Mouse (Mus musculus) liver, embryonic 15.5 days (tissue): ENCODE results near the gene Banf2. TPM values are rescaled to one million over a fixed set of nuclear protein-coding genes. Genes with fewer than 3 reads are reported as not detected.
A peak's percentile ranks its signal among the peaks of the same experiment; 100 is the strongest.

ENCODE experiments used
- ATAC-seq: fragments of 200-750 bp; cut with Nextera tagmentation; 2 replicates; pipeline ENCODE4 v1.8.0; 2017; ENCODE audit warnings: moderate number of reproducible peaks, mild to moderate bottlenecking, moderate library complexity; ENCODE audit not compliant: insufficient read depth
- H3K27ac ChIP-seq: fragments of 300-500 bp; sonication (generic); replicated peaks from 2 replicates; pipeline ENCODE4 v1.5.1; 2015; ENCODE audit warnings: mild to moderate bottlenecking, inconsistent platforms
- H3K27me3 ChIP-seq: fragments of 300-500 bp; sonication (generic); 2 replicates; pipeline ENCODE4 v1.6.1; 2015; ENCODE audit warnings: mild to moderate bottlenecking, inconsistent platforms
- H3K36me3 ChIP-seq: fragments of 300-500 bp; sonication (generic); replicated peaks from 2 replicates; pipeline ENCODE4 v1.6.1; 2015; ENCODE audit warnings: moderate library complexity, mild to moderate bottlenecking, inconsistent platforms
- H3K4me1 ChIP-seq: fragments of 300-500 bp; sonication (generic); replicated peaks from 2 replicates; pipeline ENCODE4 v1.6.1; 2015; ENCODE audit warnings: inconsistent platforms
- H3K4me2 ChIP-seq: fragments of 300-500 bp; sonication (generic); 2 replicates; pipeline ENCODE4 v1.6.1; 2015; ENCODE audit warnings: moderate library complexity, mild to moderate bottlenecking, inconsistent platforms
- H3K4me3 ChIP-seq: fragments of 300-500 bp; sonication (generic); replicated peaks from 2 replicates; pipeline ENCODE4 v1.5.1; 2015; ENCODE audit warnings: mild to moderate bottlenecking, inconsistent platforms
- H3K9ac ChIP-seq: fragments of 300-500 bp; sonication (generic); 2 replicates; pipeline ENCODE4 v1.6.1; 2015; ENCODE audit warnings: moderate library complexity, mild to moderate bottlenecking, inconsistent platforms
- H3K9me3 ChIP-seq: fragments of 300-500 bp; sonication (generic); replicated peaks from 2 replicates; pipeline ENCODE4 v1.6.1; 2016; ENCODE audit warnings: inconsistent platforms
- WGBS: fragments of 180-500 bp; shearing (Covaris S2); methylation state at CpG from one replicate; pipeline ENCODE4 v1.1.7; 2015; ENCODE audit warnings: mixed read lengths; ENCODE audit not compliant: insufficient replicate concordance; 5-methylcytosine and 5-hydroxymethylcytosine counted together
- polyA plus RNA-seq: library from polyadenylated mRNA; unstranded; fragments of >200 nt; fragmentation: Nextera tagmentation; extraction: Ambion mirVana; gene quantifications from 2 replicates; pipeline ENCODE4 v1.2.1, GENCODE M21; 2015

Banf2 gene
- polyA plus RNA-seq: not detected in 2 replicates

- Histone ChIP-seq H3K27me3 (no peaks in the 10 kb centered on the region), H3K4me3 (no peak within 1 kb of the TSS), H3K9me3 (no peaks in the 10 kb centered on the region), H3K4me1 (no peaks in the 10 kb centered on the region), H3K36me3 (no peaks in the 10 kb centered on the region), H3K4me2 (no peak within 1 kb of the TSS), H3K9ac (no peak within 1 kb of the TSS), H3K27ac (no peak within 1 kb of the TSS)
- ATAC-seq: no peak
- WGBS: 77% methylated on average over 2 of the region's 2 CpGs
Observed at GRCm38 (mm10) chr2:144032664-144033063, at the start of gene Banf2. Gene Banf2, plus strand, starts transcription at chr2:144033059.

DNA sequence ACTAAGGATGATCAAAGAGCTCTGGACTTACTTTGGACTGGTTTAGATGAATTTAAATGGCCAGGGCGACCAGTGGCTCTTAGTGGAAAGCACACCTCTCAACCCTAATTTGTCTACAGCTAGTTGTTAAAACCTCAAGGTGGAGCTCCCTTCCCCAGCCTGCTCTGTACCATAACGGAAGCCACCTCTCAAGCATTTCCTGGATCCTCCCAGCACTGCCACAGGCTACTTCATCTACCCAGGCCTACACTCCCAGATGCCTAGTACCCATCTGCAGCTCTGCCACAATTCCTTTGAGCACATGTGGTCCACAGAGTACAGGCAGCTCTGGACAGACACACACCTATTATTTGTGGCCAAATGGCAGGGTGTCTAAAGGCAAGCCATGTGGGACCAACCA is 49.4 kb upstream of the Banf2 start:
- Histone ChIP-seq H3K27ac (no peak overlapping the region), H3K9ac (no peak overlapping the region), H3K9me3 (no peaks in the 10 kb centered on the region), H3K36me3 (peaks cover 38% of the 10 kb centered on the region), H3K4me1 (peaks cover 30% of the 10 kb centered on the region), H3K4me2 (no peak overlapping the region), H3K4me3 (no peak overlapping the region), H3K27me3 (no peaks in the 10 kb centered on the region)
- no peak for ATAC-seq
- WGBS: 49% methylated on average over 2 of the region's 2 CpGs

- peaks cover 38% of the 10 kb centered on the region for H3K36me3 ChIP-seq
- H3K9ac ChIP-seq: no peak overlapping the region
- peaks cover 17% of the 10 kb centered on the region for H3K4me1 ChIP-seq
- no peak overlapping the region for H3K4me2 ChIP-seq
- no peaks in the 10 kb centered on the region for H3K27me3 ChIP-seq
- H3K4me3 ChIP-seq: no peak overlapping the region
- no peak for ATAC-seq
- H3K9me3 ChIP-seq: no peaks in the 10 kb centered on the region
- H3K27ac ChIP-seq: no peak overlapping the region
- WGBS: 42% methylated on average over 2 of the region's 2 CpGs
Observed at GRCm38 (mm10) chr2:143987485-143987884, 45.4 kb upstream of the Banf2 start.

GRCm38 (mm10) chr2:143988016-143988415 is 44.8 kb upstream of the Banf2 start:
- peaks cover 38% of the 10 kb centered on the region for H3K36me3 ChIP-seq
- 76% methylated on average over 3 of the region's 3 CpGs for WGBS
- H3K9me3 ChIP-seq: no peaks in the 10 kb centered on the region

DNA sequence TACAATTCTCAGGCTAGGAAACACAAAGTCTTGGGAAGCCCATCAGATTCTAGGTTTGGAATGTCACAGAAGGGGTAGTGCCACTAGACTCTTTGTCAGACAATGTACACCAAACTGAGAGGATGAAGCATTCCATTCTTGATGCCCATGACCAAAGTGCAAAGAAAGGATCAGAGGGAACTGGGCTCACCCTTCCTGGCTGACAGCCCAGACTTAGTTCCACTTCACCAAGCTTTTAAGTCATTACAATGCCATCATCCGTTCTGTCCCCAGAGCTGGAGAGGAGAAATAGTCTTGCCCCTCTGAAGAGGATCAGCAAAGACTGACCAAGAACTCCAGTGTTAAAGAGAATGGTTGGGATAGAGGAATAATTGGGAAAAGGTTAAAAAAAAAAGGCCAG is 41.9 kb upstream of the Banf2 start:
- Histone ChIP-seq H3K27ac (no peak overlapping the region), H3K4me2 (no peak overlapping the region), H3K36me3 (peaks cover 12% of the 10 kb centered on the region), H3K4me3 (no peak overlapping the region), H3K9me3 (no peaks in the 10 kb centered on the region), H3K4me1 (peaks cover 25% of the 10 kb centered on the region), H3K27me3 (no peaks in the 10 kb centered on the region), H3K9ac (no peak overlapping the region)
- ATAC-seq: no peak
- WGBS: 57% methylated on average over 1 of the region's 1 CpGs

More at GRCm38 (mm10) chr2:143988016-143988415, 44.8 kb upstream of the Banf2 start:
- Histone ChIP-seq H3K27me3 (no peaks in the 10 kb centered on the region), H3K4me3 (no peak overlapping the region), H3K27ac (no peak overlapping the region), H3K4me2 (no peak overlapping the region), H3K9ac (no peak overlapping the region), H3K4me1 (peaks cover 21% of the 10 kb centered on the region)
- ATAC-seq: no peak

GRCm38 (mm10) chr2:143991964-143992672 is 40.7 kb upstream of the Banf2 start:
- Histone ChIP-seq H3K9ac (no peak overlapping the region), H3K4me1 (peaks cover 28% of the 10 kb centered on the region), H3K4me2 (no peak overlapping the region), H3K9me3 (no peaks in the 10 kb centered on the region), H3K36me3 (peaks cover 11% of the 10 kb centered on the region; the same call in 1 of the 2 replicates), H3K4me3 (no peak overlapping the region), H3K27me3 (no peaks in the 10 kb centered on the region), H3K27ac (no peak overlapping the region)
- ATAC-seq: no peak
- WGBS: 75% methylated on average over 7 of the region's 7 CpGs

DNA sequence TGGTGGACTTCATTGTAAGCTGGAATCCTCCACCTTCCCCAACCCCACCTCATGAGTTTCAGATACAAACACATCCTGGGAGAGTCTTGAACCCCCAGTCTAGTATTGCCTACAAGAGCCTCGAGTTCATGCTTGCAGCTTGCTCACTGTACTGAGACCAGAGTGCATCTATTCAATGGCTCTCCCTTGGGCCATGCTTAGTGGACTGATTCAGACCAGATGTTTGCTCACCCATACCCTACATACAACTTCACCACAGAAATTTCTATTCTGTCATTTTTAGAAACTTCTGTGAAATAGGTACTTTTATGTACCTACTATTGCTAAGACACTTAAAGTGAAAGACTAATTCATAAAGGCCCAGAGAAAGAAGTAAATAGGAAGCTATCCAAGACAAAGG is 39.9 kb upstream of the Banf2 start:
- WGBS: 53% methylated on average over 1 of the region's 1 CpGs
- H3K4me2 ChIP-seq: no peak overlapping the region

DNA sequence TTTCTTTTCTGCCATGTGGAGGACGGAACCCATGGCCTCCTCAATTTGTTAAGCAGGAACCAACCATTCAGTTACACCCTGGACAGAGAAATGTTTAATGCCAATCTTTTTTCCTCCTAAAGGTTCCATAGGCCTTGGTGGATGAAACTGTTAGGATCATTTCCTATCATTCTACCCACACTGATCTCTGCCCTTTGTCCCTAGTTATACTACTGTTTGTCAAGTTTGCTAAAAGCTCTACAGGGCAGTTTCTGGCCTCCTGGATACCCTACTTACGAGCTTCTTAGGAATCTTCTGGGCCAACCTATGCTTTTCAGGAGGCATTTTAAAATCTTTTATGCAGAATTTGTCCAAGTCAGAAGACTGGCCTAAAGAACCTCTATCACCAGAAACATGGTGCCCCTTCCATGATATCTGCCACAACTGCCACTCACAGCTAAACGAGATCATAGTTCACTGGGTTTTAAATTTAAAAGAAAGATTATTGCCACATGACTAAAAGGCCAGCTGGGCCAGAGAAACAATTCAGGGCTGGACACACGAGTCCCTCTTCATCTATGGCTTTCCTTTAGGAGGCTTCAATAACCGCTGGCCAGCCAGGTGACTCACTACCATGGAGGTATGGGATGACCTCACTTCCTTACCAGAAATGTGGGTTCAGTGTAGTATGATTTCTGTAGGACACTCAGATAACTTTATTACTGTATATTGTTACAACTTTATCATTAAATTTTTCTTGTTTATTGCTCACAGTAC is 30.5 kb upstream of the Banf2 start:
- Histone ChIP-seq H3K27ac (no peak overlapping the region), H3K4me2 (no peak overlapping the region)

More for the DNA sequence above, 39.9 kb upstream of the Banf2 start:
- H3K9me3 ChIP-seq: no peaks in the 10 kb centered on the region
- no peak for ATAC-seq
- no peak overlapping the region for H3K4me3 ChIP-seq
- H3K4me1 ChIP-seq: peaks cover 28% of the 10 kb centered on the region
- peaks cover 9% of the 10 kb centered on the region; the same call in 1 of the 2 replicates for H3K36me3 ChIP-seq
- H3K9ac ChIP-seq: no peak overlapping the region
- H3K27me3 ChIP-seq: no peaks in the 10 kb centered on the region
- H3K27ac ChIP-seq: no peak overlapping the region

DNA sequence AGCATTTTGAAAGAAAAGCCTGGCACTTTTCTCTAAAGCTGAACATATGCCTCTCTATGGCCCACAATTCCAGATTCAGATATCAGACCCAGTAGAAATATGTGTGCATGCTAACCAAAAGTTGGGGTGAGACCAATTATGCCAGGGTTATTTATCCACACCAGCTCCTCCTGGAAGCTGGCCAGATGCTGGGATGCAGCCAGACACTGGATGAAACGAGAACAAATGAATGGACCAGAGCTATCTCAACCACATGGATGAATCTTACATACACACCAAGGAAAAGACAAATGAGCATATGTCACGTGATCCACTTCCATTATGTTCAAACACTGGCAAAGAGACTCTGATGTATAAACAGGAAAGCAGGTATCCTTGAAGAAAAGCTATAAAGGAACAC is 29.3 kb upstream of the Banf2 start:
- H3K27ac ChIP-seq: no peak overlapping the region
- no peak overlapping the region for H3K4me2 ChIP-seq
- ATAC-seq: no peak
- H3K36me3 ChIP-seq: no peaks in the 10 kb centered on the region; the same call in none of the 2 replicates
- H3K9ac ChIP-seq: no peak overlapping the region
- H3K27me3 ChIP-seq: no peaks in the 10 kb centered on the region
- 63% methylated on average over 2 of the region's 2 CpGs for WGBS
- no peaks in the 10 kb centered on the region for H3K9me3 ChIP-seq
- no peak overlapping the region for H3K4me3 ChIP-seq
- peaks cover 58% of the 10 kb centered on the region for H3K4me1 ChIP-seq

More for the DNA sequence above, 30.5 kb upstream of the Banf2 start:
- Histone ChIP-seq H3K36me3 (no peaks in the 10 kb centered on the region; the same call in 1 of the 2 replicates), H3K27me3 (no peaks in the 10 kb centered on the region), H3K4me3 (no peak overlapping the region), H3K9me3 (no peaks in the 10 kb centered on the region), H3K4me1 (peaks cover 52% of the 10 kb centered on the region), H3K9ac (no peak overlapping the region)
- WGBS: 61% methylated on average over 5 of the region's 5 CpGs
- no peak for ATAC-seq

GRCm38 (mm10) chr2:144005166-144005955 is 27.5 kb upstream of the Banf2 start:
- H3K27me3 ChIP-seq: no peaks in the 10 kb centered on the region
- no peak overlapping the region for H3K27ac ChIP-seq
- WGBS: 53% methylated on average over 6 of the region's 6 CpGs
- no peaks in the 10 kb centered on the region; the same call in none of the 2 replicates for H3K36me3 ChIP-seq
- no peak overlapping the region for H3K9ac ChIP-seq
- 0 out of 2 replicates have a peak overlapping the region, but pooled peaks have one; percentile 6 for H3K4me2 ChIP-seq
- ATAC-seq: no peak
- peaks cover 76% of the 10 kb centered on the region for H3K4me1 ChIP-seq
- no peaks in the 10 kb centered on the region for H3K9me3 ChIP-seq
- no peak overlapping the region for H3K4me3 ChIP-seq

DNA sequence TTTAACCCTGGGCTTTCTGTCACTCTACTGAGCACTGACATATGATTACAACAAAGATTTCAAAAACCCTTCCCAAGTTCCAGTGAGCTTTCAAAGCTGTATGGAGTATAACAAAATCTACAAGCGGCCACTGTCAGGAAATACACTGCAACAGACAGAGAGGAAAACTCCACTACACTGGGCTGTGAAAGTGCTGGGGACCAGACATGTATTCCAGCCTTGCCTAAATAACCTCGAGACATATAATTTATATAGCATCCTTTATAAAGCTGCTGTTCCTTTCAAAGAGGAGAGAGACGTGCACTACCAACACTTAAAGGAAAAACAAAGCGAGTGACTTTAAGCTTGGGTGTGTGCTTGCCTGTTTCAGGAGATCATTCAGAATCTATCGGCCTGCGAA is 26.2 kb upstream of the Banf2 start:
- Histone ChIP-seq H3K4me2 (peak overlapping the region; percentile 19), H3K27ac (no peak overlapping the region)
- WGBS: 71% methylated on average over 6 of the region's 6 CpGs

More for the DNA sequence above, 26.2 kb upstream of the Banf2 start:
- Histone ChIP-seq H3K4me1 (peaks cover 82% of the 10 kb centered on the region), H3K9me3 (no peaks in the 10 kb centered on the region), H3K9ac (no peak overlapping the region), H3K4me3 (no peak overlapping the region), H3K27me3 (no peaks in the 10 kb centered on the region), H3K36me3 (no peaks in the 10 kb centered on the region; the same call in none of the 2 replicates)
- no peak for ATAC-seq
